ENCODE assay signal across 11 mouse cellular contexts in genomic region chr5:133718187-133719078, GRCm38 (mm10).
DNase-seq lines count a peak whose midpoint lies in the region; ATAC-seq and TF ChIP-seq lines count a peak whose summit lies in the region.
"Had no signal": no experiment of that assay in that cellular context is flagged by ENCODE, and none has a peak within 500 bp of the region (broad histone marks: within the 10 kb centered on the region; RNA-seq: fewer than 3 reads in every experiment).

No protein-coding gene starts in this region.

- no peaks in the 10 kb centered on the region for H3K4me1 ChIP-seq in heart, adult 2 months (ENCODE audit: control insufficient read depth, insufficient read depth, low read length)
- H3K4me1 ChIP-seq in forebrain, postnatal 0 days (ENCODE audit: insufficient read depth) = peaks cover 7% of the 10 kb centered on the region; the same call in 1 of the 2 replicates
- peaks cover 8% of the 10 kb centered on the region; the same call in 1 of the 2 replicates for H3K4me1 ChIP-seq in midbrain, embryonic 14.5 days (ENCODE audit: control insufficient read depth, insufficient read depth, low read length)
- H3K4me1 ChIP-seq in intestine, postnatal 0 days (replicated peaks; ENCODE audit: control insufficient read depth, insufficient read depth, low read length) = no peaks in the 10 kb centered on the region
- H3K4me1 ChIP-seq in heart, embryonic 12.5 days (replicated peaks) = no peaks in the 10 kb centered on the region

- TF ChIP-seq CTCF in heart, adult 2 months (IDR thresholded peaks at IDR 0.05) = no peak
- no peak for TF ChIP-seq CTCF in forebrain, postnatal 0 days (IDR thresholded peaks at IDR 0.05; ENCODE audit: low read depth)
- no peak for TF ChIP-seq CTCF in intestine, postnatal 0 days (IDR thresholded peaks at IDR 0.05; ENCODE audit: low read depth)

- no peaks in the 10 kb centered on the region for H3K9me3 ChIP-seq in forebrain, postnatal 0 days (ENCODE audit: low read length)
- no peaks in the 10 kb centered on the region for H3K9me3 ChIP-seq in midbrain, embryonic 14.5 days (ENCODE audit: control insufficient read depth, low read length)
- H3K9me3 ChIP-seq in intestine, postnatal 0 days (ENCODE audit: control insufficient read depth) = no peaks in the 10 kb centered on the region
- H3K9me3 ChIP-seq in heart, embryonic 12.5 days (replicated peaks) = no peaks in the 10 kb centered on the region

- H3K27me3 ChIP-seq in heart, adult 2 months (ENCODE audit: control insufficient read depth, insufficient read depth, low read length) = no peaks in the 10 kb centered on the region
- no peaks in the 10 kb centered on the region for H3K27me3 ChIP-seq in forebrain, postnatal 0 days (ENCODE audit: insufficient read depth, low read length)
- H3K27me3 ChIP-seq in midbrain, embryonic 14.5 days (ENCODE audit: control insufficient read depth, insufficient read depth, low read length) = no peaks in the 10 kb centered on the region
- H3K27me3 ChIP-seq in intestine, postnatal 0 days (replicated peaks; ENCODE audit: control insufficient read depth, insufficient read depth, low read length) = no peaks in the 10 kb centered on the region
- H3K27me3 ChIP-seq in heart, embryonic 12.5 days (replicated peaks) = no peaks in the 10 kb centered on the region
- H3K27me3 ChIP-seq: Patski had no signal

- no peak overlapping the region for H3K27ac ChIP-seq in heart, adult 2 months
- peak overlapping the region; percentile 23; the same call in 1 of the 2 replicates for H3K27ac ChIP-seq in forebrain, postnatal 0 days (ENCODE audit: low read depth, low read length)
- 0 out of 2 replicates have a peak overlapping the region, but pooled peaks have one; percentile 15 for H3K27ac ChIP-seq in midbrain, embryonic 14.5 days (replicated peaks; ENCODE audit: low read depth, low read length)
- no peak overlapping the region for H3K27ac ChIP-seq in intestine, postnatal 0 days (ENCODE audit: low read depth, low read length)
- H3K27ac ChIP-seq in heart, embryonic 12.5 days (ENCODE audit: poor library complexity, severe bottlenecking) = no peak overlapping the region

- no peaks in the 10 kb centered on the region for H3K79me2 ChIP-seq in heart, adult 2 months (replicated peaks; ENCODE audit: control insufficient read depth, insufficient read depth, low read length)

- 0 out of 2 replicates have a peak overlapping the region, but pooled peaks have one; percentile 17 for H3K4me2 ChIP-seq in forebrain, postnatal 0 days (ENCODE audit: low read depth)
- H3K4me2 ChIP-seq in midbrain, embryonic 14.5 days (ENCODE audit: low read length) = peak overlapping the region; percentile 16; the same call in 1 of the 2 replicates
- H3K4me2 ChIP-seq in intestine, postnatal 0 days (replicated peaks; ENCODE audit: low read depth) = no peak overlapping the region
- H3K4me2 ChIP-seq in heart, embryonic 12.5 days = no peak overlapping the region
- H3K4me2 ChIP-seq: liver, embryonic 11.5 days had no signal

- H3K36me3 ChIP-seq in heart, adult 2 months (ENCODE audit: control insufficient read depth, insufficient read depth, low read length) = no peaks in the 10 kb centered on the region
- no peaks in the 10 kb centered on the region for H3K36me3 ChIP-seq in forebrain, postnatal 0 days (ENCODE audit: insufficient read depth)
- no peaks in the 10 kb centered on the region for H3K36me3 ChIP-seq in midbrain, embryonic 14.5 days (ENCODE audit: control insufficient read depth, insufficient read depth, low read length)
- no peaks in the 10 kb centered on the region for H3K36me3 ChIP-seq in intestine, postnatal 0 days (ENCODE audit: control insufficient read depth, insufficient read depth)
- H3K36me3 ChIP-seq in heart, embryonic 12.5 days = no peaks in the 10 kb centered on the region

- no peak for TF ChIP-seq POLR2A in heart, adult 2 months (IDR thresholded peaks at IDR 0.05; ENCODE audit: insufficient read depth, low read depth, low read length)

- H3K4me3 ChIP-seq in heart, adult 2 months = no peak overlapping the region
- H3K4me3 ChIP-seq in forebrain, postnatal 0 days (ENCODE audit: low read depth, low read length) = no peak overlapping the region
- no peak overlapping the region for H3K4me3 ChIP-seq in midbrain, embryonic 14.5 days (replicated peaks; ENCODE audit: low read depth, low read length)
- H3K4me3 ChIP-seq in intestine, postnatal 0 days (ENCODE audit: low read depth, low read length) = no peak overlapping the region
- no peak overlapping the region for H3K4me3 ChIP-seq in heart, embryonic 12.5 days

- no peak overlapping the region for H3K9ac ChIP-seq in heart, adult 2 months (ENCODE audit: low read depth, low read length)
- no peak overlapping the region for H3K9ac ChIP-seq in forebrain, postnatal 0 days
- H3K9ac ChIP-seq in midbrain, embryonic 14.5 days (replicated peaks; ENCODE audit: low read length) = no peak overlapping the region
- H3K9ac ChIP-seq in intestine, postnatal 0 days (ENCODE audit: low read depth, low read length) = no peak overlapping the region
- H3K9ac ChIP-seq in heart, embryonic 12.5 days = no peak overlapping the region

- peak; percentile 90 for ATAC-seq in forebrain, postnatal 0 days
- ATAC-seq in midbrain, embryonic 14.5 days (ENCODE audit: low FRiP score, low TSS enrichment) = no peak; the same call in 1 of the 2 replicates
- no peak for ATAC-seq in intestine, postnatal 0 days
- ATAC-seq in heart, embryonic 12.5 days (ENCODE audit: insufficient number of reproducible peaks, low FRiP score) = no peak
- ATAC-seq: Patski had no signal

- TF ChIP-seq EP300 in heart, adult 2 months (IDR thresholded peaks at IDR 0.05; ENCODE audit: insufficient read depth, low read depth, low read length) = no peak

- peak; percentile 43 for DNase-seq in heart, adult 11 months
- no peak for DNase-seq in heart, adult 2 months
- DNase-seq in Muller cell, postnatal 12 days (ENCODE audit: inconsistent ontology term) = peak; percentile 30
- peak; percentile 70 for DNase-seq in forebrain, postnatal 0 days
- peak; percentile 68 for DNase-seq in midbrain, embryonic 14.5 days
- DNase-seq in cerebellum, postnatal 36 days = no peak
- DNase-seq: heart, postnatal 4 days had no signal

- 64% methylated on average over 10 of the region's 10 CpGs for WGBS in heart, adult 2 months
- WGBS in forebrain, postnatal 0 days = 10% methylated on average over 10 of the region's 10 CpGs
- 29% methylated on average over 10 of the region's 10 CpGs for WGBS in midbrain, embryonic 14.5 days
- 72% methylated on average over 10 of the region's 10 CpGs for WGBS in intestine, postnatal 0 days
- 63% methylated on average over 10 of the region's 10 CpGs for WGBS in heart, embryonic 12.5 days

- intact Hi-C loops in heart, adult 2 months (cut with DNase I) = no loop called here

Comparison
In these comparisons a context has a peak if more than half of its experiments do, and no peak if none do; other contexts are left out.
1. DNase-seq: peak in heart, adult 11 months (single experiment), Muller cell, postnatal 12 days (single experiment), forebrain, postnatal 0 days (single experiment) and midbrain, embryonic 14.5 days (single experiment); none in heart, adult 2 months (0 of 2) and cerebellum, postnatal 36 days (0 of 2).
2. H3K27ac ChIP-seq: peak in forebrain, postnatal 0 days (single experiment) and midbrain, embryonic 14.5 days (single experiment); none in heart, adult 2 months (single experiment), intestine, postnatal 0 days (single experiment) and heart, embryonic 12.5 days (single experiment).
3. H3K4me2 ChIP-seq: peak in forebrain, postnatal 0 days (single experiment) and midbrain, embryonic 14.5 days (single experiment); none in intestine, postnatal 0 days (single experiment) and heart, embryonic 12.5 days (single experiment).